Mouse (Mus musculus) urinary bladder, postnatal 10 days (tissue): Measurements from ENCODE around the gene Olfr372.
"Not testable (repeated sequence)": the region's sequence is repeated elsewhere in the genome, so short reads cannot be mapped to it uniquely, and the experiment has no call there.

Experiments
- DNase-seq: peaks from one replicate; pipeline ENCODE4 v3.0.0; 2022; ENCODE audit warnings: low spot score

Olfr372 gene

GRCm38 (mm10) chr8:72099377-72100103 lies 58.5 kb downstream of the Olfr372 start:
- not testable (repeated sequence) for DNase-seq

GRCm38 (mm10) chr8:72105165-72105564 lies 64.1 kb downstream of the Olfr372 start:
- no peak for DNase-seq

- DNase-seq, result no peak
Observed at GRCm38 (mm10) chr8:72106740-72107139, 65.7 kb downstream of the Olfr372 start, which contains the start of gene Olfr374. Gene Olfr374 (plus strand): TSS chr8:72107040.
